Mouse (Mus musculus): Measurements from ENCODE around the gene Set.

Set gene

GRCm38 (mm10) chr2:30087310-30087709 lies 30.1 kb downstream of the Set start:
- DNase-seq (ENCODE audit: low spot score in 2 of 2) = no peak

- no peak for DNase-seq (ENCODE audit: low spot score in 2 of 2)
Measured at GRCm38 (mm10) chr2:30091521-30091920, 34.3 kb downstream of the Set start.

- DNase-seq (ENCODE audit: low spot score in 2 of 2) = no peak
Measured at GRCm38 (mm10) chr2:30092280-30092918, 35.2 kb downstream of the Set start.

GRCm38 (mm10) chr2:30093471-30094207 lies 36.5 kb downstream of the Set start, which contains the start of gene Zdhhc12:
TSS of gene Zdhhc12 (minus strand) at chr2:30093648.
- DNase-seq (ENCODE audit: low spot score in 2 of 2) = peak; percentile 92

GRCm38 (mm10) chr2:30094208-30094588 lies 37.0 kb downstream of the Set start:
- no peak for DNase-seq (ENCODE audit: low spot score in 2 of 2)

GRCm38 (mm10) chr2:30095882-30096527 lies 38.8 kb downstream of the Set start:
- DNase-seq (ENCODE audit: low spot score in 2 of 2) = peak in 1 of 2 experiments; percentile 44

GRCm38 (mm10) chr2:30100214-30100613 lies 43.0 kb downstream of the Set start:
- DNase-seq (ENCODE audit: low spot score in 2 of 2) = no peak

GRCm38 (mm10) chr2:30106364-30106763 lies 49.2 kb downstream of the Set start:
- DNase-seq (ENCODE audit: low spot score in 2 of 2) = no peak

GRCm38 (mm10) chr2:30107646-30108045 lies 50.5 kb downstream of the Set start:
- no peak for DNase-seq (ENCODE audit: low spot score in 2 of 2)

GRCm38 (mm10) chr2:30108260-30108659 lies 51.1 kb downstream of the Set start:
- no peak for DNase-seq (ENCODE audit: low spot score in 2 of 2)

- no peak for DNase-seq (ENCODE audit: low spot score in 2 of 2)
Measured at GRCm38 (mm10) chr2:30111500-30111899, 54.3 kb downstream of the Set start.

- DNase-seq (ENCODE audit: low spot score in 2 of 2) = no peak
Measured at GRCm38 (mm10) chr2:30112564-30112963, 55.4 kb downstream of the Set start.

GRCm38 (mm10) chr2:30119641-30120051 lies 62.5 kb downstream of the Set start:
- peak; percentile 44 to 53 for DNase-seq (ENCODE audit: low spot score in 2 of 2)

- DNase-seq (ENCODE audit: low spot score in 2 of 2) = no peak
Measured at GRCm38 (mm10) chr2:30120269-30120668, 63.1 kb downstream of the Set start.

All from frontal cortex, postnatal 14 days (tissue).